Mouse (Mus musculus) liver, embryonic 14.5 days (tissue): ENCODE measurements around the gene Klrb1c.

Experiments used
- CTCF ChIP-seq: IDR thresholded peaks from 2 replicates; pipeline ENCODE4 v1.5.1; 2016; ENCODE audit warnings: antibody characterized with exemption, low read depth, control low read depth
- EP300 ChIP-seq: IDR thresholded peaks from 2 replicates; pipeline ENCODE4 v1.6.1; 2016; ENCODE audit warnings: antibody characterized with exemption, low read depth

GRCm38 (mm10) chr6:128835571-128835970 lies 46.6 kb upstream of the Klrb1c start:
- TF ChIP-seq CTCF (no peak), EP300 (no peak)
